Mouse (Mus musculus): ENCODE results near the gene Kcna1. TPM values are rescaled to one million over a fixed set of nuclear protein-coding genes. Genes with fewer than 3 reads are reported as not detected.

Gene Kcna1
- total and polyA plus RNA-seq, 2 experiments from 2014 or later, result 7.9 to 9.4 TPM

DNA sequence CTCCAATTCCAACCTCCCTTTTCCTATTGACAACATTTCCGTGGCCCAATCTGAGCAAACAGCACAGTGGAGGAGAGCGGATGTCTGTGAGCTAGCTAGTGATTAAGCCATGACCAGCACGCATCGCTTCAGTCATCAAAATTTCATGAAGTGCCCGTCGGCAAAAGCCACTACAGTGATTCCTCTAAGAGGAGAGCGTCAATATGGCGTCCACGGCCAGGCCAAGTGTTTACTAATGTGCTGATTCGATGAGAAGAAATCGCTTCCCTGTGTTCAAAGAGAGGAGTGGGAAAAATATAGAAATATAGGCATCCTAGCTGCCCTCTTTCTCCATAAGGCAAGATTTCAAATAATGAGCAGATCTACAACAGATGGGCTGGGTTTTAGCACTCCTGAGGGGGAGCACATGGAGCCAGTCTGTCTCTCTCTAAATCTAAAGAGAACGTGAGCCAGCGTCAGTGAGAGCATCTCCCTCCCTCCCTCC lies 44.3 kb downstream of the Kcna1 start:
- 68% methylated on average over 13 of the region's 13 CpGs for WGBS
- no peak for TF ChIP-seq CTCF (IDR thresholded peaks at IDR 0.05; ENCODE audit: low read depth)
- DNase-seq (ENCODE audit: low spot score) (peak; percentile 57), ATAC-seq (peak; percentile 72)
- Histone ChIP-seq H3K27ac (peak overlapping the region; percentile 18; the same call in 1 of the 2 replicates), H3K9ac (replicated peaks; ENCODE audit: low read length) (no peak overlapping the region), H3K36me3 (ENCODE audit: insufficient read depth, low read length) (no peaks in the 10 kb centered on the region), H3K27me3 (ENCODE audit: insufficient read depth, low read length) (no peaks in the 10 kb centered on the region), H3K4me1 (ENCODE audit: insufficient read depth, low read length) (no peaks in the 10 kb centered on the region), H3K9me3 (ENCODE audit: low read length) (no peaks in the 10 kb centered on the region), H3K4me3 (ENCODE audit: low read length) (no peak overlapping the region), H3K4me2 (ENCODE audit: low read depth, low read length) (no peak overlapping the region)

DNA sequence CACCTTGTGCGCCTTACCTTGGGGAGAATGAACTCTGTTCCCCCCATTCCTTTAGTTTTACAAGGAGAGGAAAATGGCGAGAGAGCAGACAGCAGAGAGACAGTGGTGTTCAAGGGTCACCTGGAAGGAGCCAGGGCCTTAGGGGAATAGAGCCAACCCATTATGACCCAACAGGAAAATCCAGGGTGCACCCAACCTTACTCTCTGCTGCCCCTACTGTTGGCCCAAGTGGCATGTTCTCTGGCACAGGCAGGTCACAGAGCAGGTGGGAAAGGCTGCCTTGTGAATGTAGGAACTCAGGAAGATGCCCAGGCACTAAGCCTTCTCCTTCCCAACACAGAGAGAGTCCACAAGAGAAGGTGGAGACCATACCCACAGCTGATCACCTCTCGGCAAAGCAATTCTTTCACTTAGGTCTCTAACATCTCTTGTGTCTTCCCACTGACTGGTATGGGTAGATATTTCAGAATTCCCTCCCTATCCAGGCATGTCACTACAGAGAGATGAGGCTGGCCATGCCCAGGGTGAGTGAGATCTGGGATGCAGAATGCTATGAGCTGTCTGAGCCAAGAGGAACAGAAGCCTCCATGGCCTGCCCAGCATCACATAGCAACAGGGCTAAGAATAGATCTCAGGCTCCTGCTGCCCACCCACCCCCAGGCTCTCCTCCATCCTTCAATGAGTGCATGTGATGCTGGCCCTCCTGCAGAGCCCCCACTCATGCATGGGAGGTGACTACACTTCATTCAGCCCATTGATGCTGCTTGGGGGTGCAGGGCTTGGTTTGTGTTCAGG lies 46.8 kb downstream of the Kcna1 start:
- DNase-seq (ENCODE audit: low spot score) (no peak), ATAC-seq (0 out of 2 replicates have a peak, but pooled peaks have one; percentile 21)
- no peak overlapping the region for H3K27ac ChIP-seq
- H3K4me2 ChIP-seq (ENCODE audit: low read depth, low read length), result no peak overlapping the region
- no peaks in the 10 kb centered on the region for H3K36me3 ChIP-seq (ENCODE audit: insufficient read depth, low read length)
- peak; percentile 51 for TF ChIP-seq CTCF (IDR thresholded peaks at IDR 0.05; ENCODE audit: low read depth)
- 84% methylated on average over 3 of the region's 3 CpGs for WGBS
- no peak overlapping the region for H3K9ac ChIP-seq (replicated peaks; ENCODE audit: low read length)
- no peaks in the 10 kb centered on the region for H3K9me3 ChIP-seq (ENCODE audit: low read length)
- 0 out of 2 replicates have a peak, but pooled peaks cover 5% of the 10 kb centered on the region for H3K4me1 ChIP-seq (ENCODE audit: insufficient read depth, low read length)
- no peak overlapping the region for H3K4me3 ChIP-seq (ENCODE audit: low read length)
- H3K27me3 ChIP-seq (ENCODE audit: insufficient read depth, low read length), result no peaks in the 10 kb centered on the region

- DNase-seq (ENCODE audit: low spot score) (no peak), ATAC-seq (no peak)
- Histone ChIP-seq H3K9ac (replicated peaks; ENCODE audit: low read length) (no peak overlapping the region), H3K27me3 (ENCODE audit: insufficient read depth, low read length) (no peaks in the 10 kb centered on the region), H3K4me1 (ENCODE audit: insufficient read depth, low read length) (0 out of 2 replicates have a peak, but pooled peaks cover 5% of the 10 kb centered on the region), H3K4me2 (ENCODE audit: low read depth, low read length) (no peak overlapping the region), H3K27ac (no peak overlapping the region), H3K36me3 (ENCODE audit: insufficient read depth, low read length) (no peaks in the 10 kb centered on the region), H3K9me3 (ENCODE audit: low read length) (no peaks in the 10 kb centered on the region), H3K4me3 (ENCODE audit: low read length) (no peak overlapping the region)
- 90% methylated on average over 4 of the region's 4 CpGs for WGBS
- TF ChIP-seq CTCF (IDR thresholded peaks at IDR 0.05; ENCODE audit: low read depth), result no peak
Observed at GRCm38 (mm10) chr6:126597741-126598140, 48.4 kb downstream of the Kcna1 start.

DNA sequence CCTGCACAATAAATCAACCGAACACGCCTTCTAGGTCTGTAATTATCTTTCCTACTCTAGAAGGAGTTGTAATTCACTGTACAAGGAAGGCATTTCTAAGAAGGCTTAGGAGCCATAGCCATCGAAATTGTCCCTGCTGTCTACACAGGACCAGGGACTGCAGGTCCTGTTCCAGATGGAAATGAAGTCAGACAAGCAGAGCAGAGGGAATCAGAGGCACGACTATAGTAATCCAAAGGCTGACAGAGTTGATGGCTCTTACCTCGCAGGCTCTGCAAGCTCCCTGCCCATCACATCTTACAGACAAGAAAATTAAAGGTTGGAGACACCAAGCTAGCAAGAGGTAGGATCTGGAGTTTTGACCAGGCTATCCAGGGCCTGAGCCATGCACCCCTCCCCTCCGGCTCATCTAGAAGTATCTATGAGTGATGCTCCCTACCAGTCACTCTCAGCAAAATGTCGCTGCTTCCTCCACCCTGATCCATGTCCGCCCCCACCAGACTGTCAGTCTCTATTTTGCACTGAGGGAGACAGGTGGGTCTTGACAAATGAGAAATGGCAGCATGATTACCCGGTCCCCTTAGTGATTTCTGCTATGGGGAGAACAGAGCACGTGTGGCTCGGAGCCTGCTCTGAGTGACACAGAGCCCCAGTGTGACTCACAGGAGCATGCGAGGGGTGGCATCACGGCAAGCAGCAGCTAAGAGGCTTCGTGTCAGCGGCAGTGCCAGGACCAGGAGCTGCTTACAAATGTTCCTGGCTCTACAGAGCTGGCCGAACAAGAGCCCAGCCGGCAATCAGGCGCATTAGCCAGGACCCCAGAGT lies 50.2 kb downstream of the Kcna1 start:
- Histone ChIP-seq H3K36me3 (ENCODE audit: insufficient read depth, low read length) (no peaks in the 10 kb centered on the region), H3K9me3 (ENCODE audit: low read length) (no peaks in the 10 kb centered on the region), H3K4me3 (ENCODE audit: low read length) (no peak overlapping the region), H3K4me2 (ENCODE audit: low read depth, low read length) (no peak overlapping the region), H3K9ac (replicated peaks; ENCODE audit: low read length) (no peak overlapping the region), H3K4me1 (ENCODE audit: insufficient read depth, low read length) (0 out of 2 replicates have a peak, but pooled peaks cover 5% of the 10 kb centered on the region), H3K27ac (0 out of 2 replicates have a peak overlapping the region, but pooled peaks have one; percentile 15), H3K27me3 (ENCODE audit: insufficient read depth, low read length) (no peaks in the 10 kb centered on the region)
- 67% methylated on average over 18 of the region's 18 CpGs for WGBS
- no peak for TF ChIP-seq CTCF (IDR thresholded peaks at IDR 0.05; ENCODE audit: low read depth)
- ATAC-seq (peak; percentile 36; the same call in 1 of the 2 replicates), DNase-seq (ENCODE audit: low spot score) (no peak)

DNA sequence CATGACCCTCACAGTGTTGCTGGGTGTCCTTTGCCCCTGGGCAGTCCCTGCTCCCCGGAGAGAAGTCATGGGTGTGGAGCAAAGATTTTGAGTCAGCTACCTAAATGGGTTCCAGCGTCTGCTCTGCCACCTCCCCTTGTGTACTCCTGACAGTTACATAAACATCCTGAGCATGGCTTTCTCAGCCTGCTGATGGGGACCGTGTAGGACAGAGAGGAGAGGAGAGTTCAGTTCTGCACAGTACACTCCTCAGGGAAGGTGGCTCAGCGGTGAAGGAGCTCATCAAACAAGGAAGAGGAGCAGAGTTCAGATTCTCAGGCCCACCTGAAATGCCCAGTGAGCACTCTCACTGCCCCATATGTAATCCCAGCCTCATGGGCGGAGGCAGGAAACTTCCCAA lies 51.1 kb downstream of the Kcna1 start:
- H3K27ac ChIP-seq, result no peak overlapping the region
- H3K27me3 ChIP-seq (ENCODE audit: insufficient read depth, low read length), result no peaks in the 10 kb centered on the region
- no peak overlapping the region for H3K4me2 ChIP-seq (ENCODE audit: low read depth, low read length)
- WGBS, result 50% methylated on average over 5 of the region's 5 CpGs
- ATAC-seq, result no peak
- H3K4me1 ChIP-seq (ENCODE audit: insufficient read depth, low read length), result 0 out of 2 replicates have a peak, but pooled peaks cover 5% of the 10 kb centered on the region
- no peak for DNase-seq (ENCODE audit: low spot score)
- H3K9ac ChIP-seq (replicated peaks; ENCODE audit: low read length), result no peak overlapping the region
- TF ChIP-seq CTCF (IDR thresholded peaks at IDR 0.05; ENCODE audit: low read depth), result no peak
- no peaks in the 10 kb centered on the region for H3K9me3 ChIP-seq (ENCODE audit: low read length)
- H3K4me3 ChIP-seq (ENCODE audit: low read length), result no peak overlapping the region
- no peaks in the 10 kb centered on the region for H3K36me3 ChIP-seq (ENCODE audit: insufficient read depth, low read length)

- H3K36me3 ChIP-seq (ENCODE audit: insufficient read depth, low read length), result no peaks in the 10 kb centered on the region
- DNase-seq (ENCODE audit: low spot score) (peak; percentile 51), ATAC-seq (0 out of 2 replicates have a peak, but pooled peaks have one; percentile 22)
- H3K9me3 ChIP-seq (ENCODE audit: low read length), result no peaks in the 10 kb centered on the region
- 0 out of 2 replicates have a peak, but pooled peaks cover 5% of the 10 kb centered on the region for H3K4me1 ChIP-seq (ENCODE audit: insufficient read depth, low read length)
- H3K27me3 ChIP-seq (ENCODE audit: insufficient read depth, low read length), result no peaks in the 10 kb centered on the region
- H3K4me2 ChIP-seq (ENCODE audit: low read depth, low read length), result no peak overlapping the region
- TF ChIP-seq CTCF (IDR thresholded peaks at IDR 0.05; ENCODE audit: low read depth), result no peak
- H3K9ac ChIP-seq (replicated peaks; ENCODE audit: low read length), result no peak overlapping the region
- 54% methylated on average over 8 of the region's 8 CpGs for WGBS
- no peak overlapping the region for H3K27ac ChIP-seq
- no peak overlapping the region for H3K4me3 ChIP-seq (ENCODE audit: low read length)
Observed at GRCm38 (mm10) chr6:126594365-126594764, 51.8 kb downstream of the Kcna1 start.

All from hindbrain, postnatal 0 days (tissue).